Mouse (Mus musculus) thymus, postnatal 4 days (tissue): ENCODE data around the gene Klhl35.
"Not testable (repeated sequence)": the region's sequence is repeated elsewhere in the genome, so short reads cannot be mapped to it uniquely, and the experiment has no call there.

Experiments used
- DNase-seq: peaks from one replicate; pipeline ENCODE4 v3.0.0; 2021

Klhl35 gene

GRCm38 (mm10) chr7:99501148-99501547, 35.3 kb downstream of the Klhl35 start:
- no peak for DNase-seq

GRCm38 (mm10) chr7:99504556-99504955, 38.8 kb downstream of the Klhl35 start:
- no peak for DNase-seq

GRCm38 (mm10) chr7:99508187-99508586, 42.4 kb downstream of the Klhl35 start:
- DNase-seq: not testable (repeated sequence)

- DNase-seq: no peak
Observed at GRCm38 (mm10) chr7:99510087-99510501, 44.3 kb downstream of the Klhl35 start.

GRCm38 (mm10) chr7:99516092-99516813, 50.4 kb downstream of the Klhl35 start:
- DNase-seq: no peak

- DNase-seq: no peak
Observed at GRCm38 (mm10) chr7:99516814-99517157, 51.0 kb downstream of the Klhl35 start.

- DNase-seq: no peak
Observed at GRCm38 (mm10) chr7:99518954-99519644, 53.3 kb downstream of the Klhl35 start.

GRCm38 (mm10) chr7:99523121-99523520, 57.3 kb downstream of the Klhl35 start:
- no peak for DNase-seq
